Mouse (Mus musculus): ENCODE data around the gene Ceacam19. TPM values are rescaled to one million over a fixed set of nuclear protein-coding genes. Genes with fewer than 3 reads are reported as not detected.

The Ceacam19 gene
- polyA plus RNA-seq, 2 experiments, result 2.1 to 4.9 TPM

DNA sequence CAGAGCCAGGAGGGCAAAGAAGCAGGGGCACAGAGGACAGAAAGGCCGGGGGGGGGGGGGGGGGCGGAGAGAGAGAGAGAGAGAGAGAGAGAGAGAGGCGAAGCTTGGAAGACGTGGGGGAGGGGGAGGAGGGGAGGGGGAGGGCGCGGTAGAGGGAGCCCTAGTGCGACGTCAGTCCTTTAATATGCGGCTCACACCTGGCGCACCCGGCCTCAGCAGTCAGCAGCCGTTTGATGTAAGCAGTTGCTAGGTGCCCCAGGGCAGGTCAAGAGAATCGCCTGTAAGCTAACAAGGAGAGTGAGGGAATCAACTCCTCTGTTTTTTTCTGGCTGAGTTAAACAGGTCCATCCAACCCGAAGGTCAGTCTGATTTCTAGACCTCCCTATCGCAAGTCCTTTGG, 36.0 kb upstream of the Ceacam19 start:
- Histone ChIP-seq H3K9me3 (ENCODE audit: control insufficient read depth, low read length) (no peaks in the 10 kb centered on the region), H3K4me3 (replicated peaks; ENCODE audit: low read length) (no peak overlapping the region), H3K9ac (ENCODE audit: low read depth, low read length, severe bottlenecking) (no peak overlapping the region), H3K4me1 (ENCODE audit: control insufficient read depth, insufficient read depth, low read length) (peaks cover 6% of the 10 kb centered on the region), H3K4me2 (replicated peaks; ENCODE audit: low read depth, low read length, severe bottlenecking) (no peak overlapping the region), H3K27ac (replicated peaks; ENCODE audit: low read depth, low read length) (no peak overlapping the region), H3K36me3 (ENCODE audit: control insufficient read depth, insufficient read depth, low read length) (no peaks in the 10 kb centered on the region), H3K27me3 (ENCODE audit: control insufficient read depth, insufficient read depth, low read length) (no peaks in the 10 kb centered on the region)
- DNase-seq (ENCODE audit: low spot score) (no peak), ATAC-seq (ENCODE audit: low FRiP score, low read depth) (no peak)
- 12% methylated on average over 7 of the region's 15 CpGs for WGBS
- no peak for TF ChIP-seq POLR2A (IDR thresholded peaks at IDR 0.05; ENCODE audit: borderline replicate concordance, extremely low read depth, insufficient read depth, insufficient read length)

DNA sequence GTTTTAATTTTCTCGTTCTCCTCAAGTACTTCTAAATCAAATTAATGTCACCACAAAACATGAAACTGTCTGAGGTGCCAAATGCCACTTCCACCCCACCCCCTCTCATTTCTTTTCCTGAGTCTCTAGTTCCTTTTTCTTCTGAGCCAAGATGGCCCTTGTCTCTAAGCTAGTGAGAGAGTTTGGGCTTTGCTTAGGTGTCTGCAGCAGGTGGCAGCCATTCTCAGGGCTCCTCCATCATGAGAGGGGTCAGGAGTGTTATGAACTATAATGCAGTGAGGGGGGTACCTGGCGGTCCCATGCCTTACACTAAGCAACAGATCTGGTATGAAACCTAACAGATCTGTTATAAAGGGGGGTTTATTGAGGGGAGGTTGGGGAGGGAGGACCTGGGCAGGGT, 35.6 kb upstream of the Ceacam19 start:
- Histone ChIP-seq H3K4me2 (replicated peaks; ENCODE audit: low read depth, low read length, severe bottlenecking) (no peak overlapping the region), H3K27me3 (ENCODE audit: control insufficient read depth, insufficient read depth, low read length) (no peaks in the 10 kb centered on the region), H3K9ac (ENCODE audit: low read depth, low read length, severe bottlenecking) (no peak overlapping the region), H3K36me3 (ENCODE audit: control insufficient read depth, insufficient read depth, low read length) (peaks cover 2% of the 10 kb centered on the region; the same call in 1 of the 2 replicates), H3K27ac (replicated peaks; ENCODE audit: low read depth, low read length) (no peak overlapping the region), H3K4me3 (replicated peaks; ENCODE audit: low read length) (no peak overlapping the region), H3K4me1 (ENCODE audit: control insufficient read depth, insufficient read depth, low read length) (peaks cover 6% of the 10 kb centered on the region), H3K9me3 (ENCODE audit: control insufficient read depth, low read length) (no peaks in the 10 kb centered on the region)
- ATAC-seq (ENCODE audit: low FRiP score, low read depth) (no peak), DNase-seq (ENCODE audit: low spot score) (no peak)
- TF ChIP-seq POLR2A (IDR thresholded peaks at IDR 0.05; ENCODE audit: borderline replicate concordance, extremely low read depth, insufficient read depth, insufficient read length), result no peak
- 28% methylated on average over 2 of the region's 2 CpGs for WGBS

DNA sequence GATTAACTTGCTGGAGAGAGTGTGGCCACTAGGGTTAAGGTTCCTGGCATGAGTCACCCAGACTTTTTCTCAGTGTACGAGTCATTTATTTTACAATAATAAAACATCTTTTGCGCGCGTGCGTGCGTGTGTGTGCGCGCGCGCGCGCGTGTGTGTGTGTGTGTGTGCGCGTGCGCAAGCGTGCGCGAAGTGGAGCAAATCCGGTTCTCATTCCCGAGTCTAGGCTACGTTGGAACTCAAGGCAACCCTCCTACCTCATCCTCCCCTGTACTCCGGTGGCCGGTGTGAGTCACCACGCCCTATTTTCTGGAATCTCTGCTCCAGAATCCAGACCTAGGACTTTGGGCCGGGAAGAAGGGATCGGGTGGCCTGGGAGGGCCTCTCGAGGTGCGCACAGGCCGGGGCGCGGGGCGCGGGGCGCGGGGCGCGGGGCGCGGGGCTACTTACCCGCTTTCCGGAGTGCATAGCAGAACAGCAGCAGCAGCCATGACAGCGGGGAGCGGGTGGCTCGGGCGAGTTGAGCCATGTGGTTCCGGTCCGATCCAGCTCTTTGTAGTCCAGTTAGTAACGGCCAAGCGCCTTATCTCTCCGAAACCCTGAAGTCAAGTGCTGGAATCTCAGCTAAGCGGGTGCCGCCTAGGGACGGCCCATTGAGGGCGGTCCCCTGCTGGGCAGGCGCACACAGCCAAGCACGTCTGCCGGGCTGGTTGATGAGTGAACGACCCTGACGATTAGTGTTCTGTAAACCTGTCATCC, 32.9 kb upstream of the Ceacam19 start, which contains the start of gene Pvr:
Pvr (minus strand) TSS at position 655 of the 756 bp plus-strand sequence.
- H3K36me3 ChIP-seq (ENCODE audit: control insufficient read depth, insufficient read depth, low read length), result peaks cover 18% of the 10 kb centered on the region
- peak within 1 kb of the TSS; percentile 74 for H3K4me3 ChIP-seq (replicated peaks; ENCODE audit: low read length)
- WGBS, result under 1% methylated on average over 60 of the region's 60 CpGs
- TF ChIP-seq POLR2A (IDR thresholded peaks at IDR 0.05; ENCODE audit: borderline replicate concordance, extremely low read depth, insufficient read depth, insufficient read length), result peak; percentile 40; the same call in 1 of the 2 replicates
- ATAC-seq (ENCODE audit: low FRiP score, low read depth), result peak; percentile 87
- peak within 1 kb of the TSS; percentile 88 for H3K9ac ChIP-seq (ENCODE audit: low read depth, low read length, severe bottlenecking)
- H3K27me3 ChIP-seq (ENCODE audit: control insufficient read depth, insufficient read depth, low read length), result no peaks in the 10 kb centered on the region
- H3K4me2 ChIP-seq (replicated peaks; ENCODE audit: low read depth, low read length, severe bottlenecking), result peak within 1 kb of the TSS; percentile 67
- DNase-seq (ENCODE audit: low spot score), result peak; percentile 71
- H3K27ac ChIP-seq (replicated peaks; ENCODE audit: low read depth, low read length), result peak within 1 kb of the TSS; percentile 79
- peaks cover 6% of the 10 kb centered on the region for H3K4me1 ChIP-seq (ENCODE audit: control insufficient read depth, insufficient read depth, low read length)
- no peaks in the 10 kb centered on the region for H3K9me3 ChIP-seq (ENCODE audit: control insufficient read depth, low read length)

DNA sequence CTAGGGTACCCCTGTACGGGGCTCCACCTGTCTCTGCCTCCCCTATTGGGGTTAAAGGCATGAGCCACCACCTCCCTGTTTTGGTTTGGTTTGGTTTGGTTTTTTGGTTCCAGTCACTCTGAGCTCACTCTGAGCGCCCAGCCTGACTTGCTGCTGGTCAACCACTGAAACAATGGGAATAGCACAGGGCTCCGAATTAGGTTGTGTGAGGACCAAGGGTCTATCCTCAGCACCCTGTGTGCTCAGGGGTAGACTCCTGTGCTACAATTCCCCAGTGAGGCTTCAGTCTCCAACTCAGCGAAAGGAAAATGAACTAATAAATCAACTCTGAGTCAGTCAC, 32.4 kb upstream of the Ceacam19 start:
- Histone ChIP-seq H3K9me3 (ENCODE audit: control insufficient read depth, low read length) (no peaks in the 10 kb centered on the region), H3K27me3 (ENCODE audit: control insufficient read depth, insufficient read depth, low read length) (no peaks in the 10 kb centered on the region), H3K4me2 (replicated peaks; ENCODE audit: low read depth, low read length, severe bottlenecking) (peak overlapping the region; percentile 67), H3K4me1 (ENCODE audit: control insufficient read depth, insufficient read depth, low read length) (peaks cover 6% of the 10 kb centered on the region), H3K9ac (ENCODE audit: low read depth, low read length, severe bottlenecking) (peak overlapping the region; percentile 88), H3K4me3 (replicated peaks; ENCODE audit: low read length) (peak overlapping the region; percentile 74), H3K36me3 (ENCODE audit: control insufficient read depth, insufficient read depth, low read length) (peaks cover 21% of the 10 kb centered on the region), H3K27ac (replicated peaks; ENCODE audit: low read depth, low read length) (no peak overlapping the region)
- WGBS, result 31% methylated on average over 4 of the region's 4 CpGs
- DNase-seq (ENCODE audit: low spot score) (no peak), ATAC-seq (ENCODE audit: low FRiP score, low read depth) (no peak; the same call in none of the 2 replicates)
- no peak for TF ChIP-seq POLR2A (IDR thresholded peaks at IDR 0.05; ENCODE audit: borderline replicate concordance, extremely low read depth, insufficient read depth, insufficient read length)

DNA sequence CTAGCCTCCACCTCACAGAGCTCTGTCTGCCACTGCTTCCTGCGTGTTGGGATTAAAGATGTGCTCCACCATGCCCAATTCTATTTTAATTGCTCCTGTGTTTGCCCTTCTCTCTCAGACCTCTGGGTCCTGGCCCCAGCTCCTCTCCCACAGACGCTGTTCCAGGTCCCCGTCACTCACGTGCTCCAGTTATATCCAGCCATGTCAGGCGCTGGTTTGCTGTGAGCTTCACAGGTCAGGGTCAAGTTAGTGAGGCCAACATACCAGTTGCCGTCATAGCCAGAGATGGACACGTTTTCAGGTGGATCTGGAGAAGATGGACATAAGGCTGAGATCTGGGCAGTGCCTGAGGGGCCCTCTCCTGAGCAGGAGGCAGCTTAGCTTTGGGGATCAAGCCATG, 26.8 kb upstream of the Ceacam19 start:
- WGBS, result 86% methylated on average over 7 of the region's 7 CpGs
- no peak overlapping the region for H3K9ac ChIP-seq (ENCODE audit: low read depth, low read length, severe bottlenecking)
- no peak for TF ChIP-seq POLR2A (IDR thresholded peaks at IDR 0.05; ENCODE audit: borderline replicate concordance, extremely low read depth, insufficient read depth, insufficient read length)
- no peaks in the 10 kb centered on the region for H3K27me3 ChIP-seq (ENCODE audit: control insufficient read depth, insufficient read depth, low read length)
- DNase-seq (ENCODE audit: low spot score) (no peak), ATAC-seq (ENCODE audit: low FRiP score, low read depth) (no peak)
- H3K4me2 ChIP-seq (replicated peaks; ENCODE audit: low read depth, low read length, severe bottlenecking), result no peak overlapping the region
- no peaks in the 10 kb centered on the region for H3K9me3 ChIP-seq (ENCODE audit: control insufficient read depth, low read length)
- H3K36me3 ChIP-seq (ENCODE audit: control insufficient read depth, insufficient read depth, low read length), result peaks cover 30% of the 10 kb centered on the region
- no peak overlapping the region for H3K27ac ChIP-seq (replicated peaks; ENCODE audit: low read depth, low read length)
- H3K4me1 ChIP-seq (ENCODE audit: control insufficient read depth, insufficient read depth, low read length), result no peaks in the 10 kb centered on the region
- H3K4me3 ChIP-seq (replicated peaks; ENCODE audit: low read length), result no peak overlapping the region

Data from limb, embryonic 14.5 days (tissue).